Comparison of ENCODE assay signal across 11 mouse cellular contexts in genomic region chr9:65156604-65157003, GRCm38 (mm10). TPM values are rescaled to one million over a fixed set of nuclear protein-coding genes. Genes with fewer than 3 reads are reported as not detected.
DNase-seq lines count a peak whose midpoint lies in the region; ATAC-seq and TF ChIP-seq lines count a peak whose summit lies in the region.
"Had no signal": no experiment of that assay in that cellular context is flagged by ENCODE, and none has a peak within 500 bp of the region (broad histone marks: within the 10 kb centered on the region; RNA-seq: fewer than 3 reads in every experiment).

No protein-coding gene starts in this region.

- H3K79me2 ChIP-seq in CH12.LX (replicated peaks; ENCODE audit: control insufficient read depth, extremely low read depth, insufficient read depth, poor library complexity, severe bottlenecking) = no peaks in the 10 kb centered on the region

- dilution Hi-C loops in CH12.LX (cut with MboI; ENCODE audit: extremely low pct_ligation_motif_present, extremely low pct_unique_long_range_greater_than_20kb, low sequenced_read_pairs) = no loop called here

- TF ChIP-seq CTCF in CH12.LX (conservative IDR thresholded peaks at IDR 0.05 in 1 of 2, IDR thresholded peaks at IDR 0.05 in 1 of 2; ENCODE audit: low read depth in 2 of 2, low read length in 2 of 2) = no peak
- TF ChIP-seq CTCF in cerebellum, adult 2 months (IDR thresholded peaks at IDR 0.05; ENCODE audit: borderline replicate concordance, insufficient read depth, low read depth, low read length) = no peak

- peaks cover 13% of the 10 kb centered on the region; the same call in 1 of the 2 replicates for H3K27me3 ChIP-seq in heart, embryonic 10.5 days (ENCODE audit: insufficient read depth, poor library complexity, severe bottlenecking)
- peaks cover 79% of the 10 kb centered on the region for H3K27me3 ChIP-seq in CH12.LX (replicated peaks)
- no peaks in the 10 kb centered on the region for H3K27me3 ChIP-seq in forebrain, embryonic 11.5 days (ENCODE audit: control insufficient read depth, insufficient read depth, low read length)
- H3K27me3 ChIP-seq in limb, embryonic 12.5 days = peaks cover 34% of the 10 kb centered on the region
- H3K27me3 ChIP-seq in cerebellum, adult 2 months (ENCODE audit: control insufficient read depth, insufficient read depth, low read length) = no peaks in the 10 kb centered on the region; the same call in 1 of the 2 replicates

- H3K36me3 ChIP-seq in heart, embryonic 10.5 days = no peaks in the 10 kb centered on the region
- no peaks in the 10 kb centered on the region for H3K36me3 ChIP-seq in CH12.LX (replicated peaks in 1 of 2; ENCODE audit: control insufficient read depth in 1 of 2, insufficient read depth in 1 of 2, low read length in 1 of 2)
- H3K36me3 ChIP-seq in forebrain, embryonic 11.5 days (ENCODE audit: control insufficient read depth, insufficient read depth, low read length) = 0 out of 2 replicates have a peak, but pooled peaks cover 2% of the 10 kb centered on the region
- H3K36me3 ChIP-seq in limb, embryonic 12.5 days = no peaks in the 10 kb centered on the region

- H3K4me3 ChIP-seq in heart, embryonic 10.5 days = no peak overlapping the region; the same call in 1 of the 2 replicates
- H3K4me3 ChIP-seq in CH12.LX (replicated peaks in 1 of 3; ENCODE audit: low read depth in 2 of 3, low read length in 2 of 3, poor library complexity in 1 of 3) = no peak overlapping the region
- H3K4me3 ChIP-seq in forebrain, embryonic 11.5 days (ENCODE audit: low read depth, low read length) = no peak overlapping the region
- H3K4me3 ChIP-seq in limb, embryonic 12.5 days (replicated peaks) = no peak overlapping the region
- no peak overlapping the region for H3K4me3 ChIP-seq in cerebellum, adult 2 months (replicated peaks; ENCODE audit: insufficient read depth, low read depth, low read length)

- peak overlapping the region; percentile 81 for H3K27ac ChIP-seq in heart, embryonic 10.5 days
- no peak overlapping the region for H3K27ac ChIP-seq in CH12.LX (ENCODE audit: insufficient read depth, low read depth)
- peak overlapping the region; percentile 68 for H3K27ac ChIP-seq in forebrain, embryonic 11.5 days (ENCODE audit: low read depth, low read length)
- no peak overlapping the region for H3K27ac ChIP-seq in limb, embryonic 12.5 days
- no peak overlapping the region for H3K27ac ChIP-seq in cerebellum, adult 2 months (ENCODE audit: insufficient read depth, low read length)

- TF ChIP-seq POLR2A in CH12.LX (IDR thresholded peaks at IDR 0.05; ENCODE audit: low read depth, low read length) = no peak
- TF ChIP-seq POLR2A in cerebellum, adult 2 months (IDR thresholded peaks at IDR 0.05; ENCODE audit: borderline replicate concordance, insufficient read depth, low read length) = no peak

- no peaks in the 10 kb centered on the region for H3K9me3 ChIP-seq in heart, embryonic 10.5 days
- no peaks in the 10 kb centered on the region for H3K9me3 ChIP-seq in CH12.LX (replicated peaks; ENCODE audit: low read length)
- H3K9me3 ChIP-seq in forebrain, embryonic 11.5 days (ENCODE audit: control insufficient read depth, low read length) = no peaks in the 10 kb centered on the region
- no peaks in the 10 kb centered on the region for H3K9me3 ChIP-seq in limb, embryonic 12.5 days

- H3K4me1 ChIP-seq in heart, embryonic 10.5 days = peaks cover 79% of the 10 kb centered on the region
- H3K4me1 ChIP-seq in CH12.LX (ENCODE audit: control insufficient read depth in 1 of 2, insufficient read depth in 2 of 2) = peaks cover 0 to 16% of the 10 kb centered on the region in 2 experiments; a peak in 3 of 4 replicates
- H3K4me1 ChIP-seq in forebrain, embryonic 11.5 days (replicated peaks; ENCODE audit: control insufficient read depth, insufficient read depth, low read length) = peaks cover 70% of the 10 kb centered on the region
- H3K4me1 ChIP-seq in limb, embryonic 12.5 days (replicated peaks) = peaks cover 50% of the 10 kb centered on the region
- no peaks in the 10 kb centered on the region for H3K4me1 ChIP-seq in cerebellum, adult 2 months (ENCODE audit: control insufficient read depth, insufficient read depth, low read length)

- no peak for DNase-seq in heart, embryonic 10.5 days (ENCODE audit: low spot score)
- no peak for DNase-seq in heart, postnatal 36 days
- no peak for DNase-seq in CH12.LX (ENCODE audit: extremely low read depth)
- DNase-seq in forebrain, embryonic 11.5 days (ENCODE audit: low spot score) = no peak
- no peak for DNase-seq in cerebellum, adult 18-20 months
- DNase-seq in Muller cell, postnatal 12 days (ENCODE audit: inconsistent ontology term) = no peak
- DNase-seq in cerebellum, adult 2 months = no peak
- DNase-seq: gastrocnemius, postnatal 25 days; kidney, adult 8-10 months; lung, postnatal 10 days had no signal

- 3% methylated on average over 8 of the region's 8 CpGs for WGBS in heart, embryonic 10.5 days
- WGBS in forebrain, embryonic 11.5 days = 7% methylated on average over 8 of the region's 8 CpGs
- 10% methylated on average over 8 of the region's 8 CpGs for WGBS in limb, embryonic 12.5 days
- WGBS in cerebellum, adult 2 months = 18% methylated on average over 8 of the region's 8 CpGs

- H3K9ac ChIP-seq in CH12.LX (ENCODE audit: insufficient read depth, low read depth) = no peak overlapping the region
- peak overlapping the region; percentile 35 for H3K9ac ChIP-seq in forebrain, embryonic 11.5 days (ENCODE audit: low read length)
- H3K9ac ChIP-seq in limb, embryonic 12.5 days (replicated peaks) = no peak overlapping the region

- ATAC-seq in forebrain, embryonic 11.5 days (replicated peaks; ENCODE audit: low FRiP score) = no peak
- ATAC-seq in limb, embryonic 12.5 days (ENCODE audit: insufficient number of reproducible peaks, insufficient read depth, low FRiP score, low TSS enrichment, low read depth) = no peak

- no peak for TF ChIP-seq RAD21 in CH12.LX (IDR thresholded peaks at IDR 0.05; ENCODE audit: low read depth, low read length)

- TF ChIP-seq EP300 in CH12.LX (IDR thresholded peaks at IDR 0.05; ENCODE audit: low read length) = no peak

- in situ Hi-C loops in CH12.LX (cut with MboI; ENCODE audit: low pct_ligation_motif_present, low pct_unique_long_range_greater_than_20kb, low sequenced_read_pairs) = no loop called here

- intact Hi-C loops in heart, postnatal 36 days (cut with DNase I) = no loop called here

- H3K4me2 ChIP-seq in CH12.LX (ENCODE audit: insufficient read depth, low read depth, poor library complexity, severe bottlenecking) = no peak overlapping the region
- 0 out of 2 replicates have a peak overlapping the region, but pooled peaks have one; percentile 0 for H3K4me2 ChIP-seq in forebrain, embryonic 11.5 days (ENCODE audit: low read depth, low read length, severe bottlenecking)
- H3K4me2 ChIP-seq in limb, embryonic 12.5 days = peak overlapping the region; percentile 19; the same call in 1 of the 2 replicates

TF ChIP-seq in CH12.LX, 34 proteins besides CTCF, POLR2A, EP300 and RAD21:
- no peak for TF ChIP-seq NELFE (IDR thresholded peaks at IDR 0.05; ENCODE audit: low read depth, low read length)
- TF ChIP-seq CHD2 (IDR thresholded peaks at IDR 0.05; ENCODE audit: low read length) = peak; percentile 57; the same call in 1 of the 2 replicates
- TF ChIP-seq MEF2A (IDR thresholded peaks at IDR 0.05; ENCODE audit: borderline replicate concordance, low read depth, low read length) = no peak
- TF ChIP-seq TBP (conservative IDR thresholded peaks at IDR 0.05; ENCODE audit: low read depth, low read length) = no peak

RNA-seq across cellular contexts. Expression of gene Igdcc3, which starts 15.6 kb away (rescaled TPM):
- 26.8 and 65.0 TPM in 2 replicates for polyA plus RNA-seq in heart, embryonic 10.5 days (2016; fragmentation: Nextera tagmentation; extraction: Ambion mirVana)
- total RNA-seq in heart, postnatal 36 days (2021) = under 1 TPM in 1 of 2 experiments, not detected in 1; 0.08 TPM
- total RNA-seq in CH12.LX (2012; rRNA removed) (0.21 TPM in 1 of 2 replicates, not detected in the other), CH12.LX (2014; rRNA removed) (not detected in 2 replicates)
- polyA plus RNA-seq in CH12.LX (2012; ENCODE audit: insufficient read length, low read depth) = 0.20 and 0.26 TPM in 2 replicates
- 81.2 and 83.8 TPM in 2 replicates for polyA plus RNA-seq in forebrain, embryonic 11.5 days (2014; fragmentation: Nextera tagmentation; extraction: Ambion mirVana)
- 6.2 and 6.4 TPM in 2 replicates for polyA plus RNA-seq in limb, embryonic 12.5 days (2016; fragmentation: Nextera tagmentation; extraction: Ambion mirVana)
- 1.8 and 2.4 TPM in 2 replicates for polyA plus RNA-seq in cerebellum, adult 2 months (2012; rRNA removed)

RNA-seq across cellular contexts. Expression of gene Parp16, which starts 38.5 kb away (rescaled TPM):
- 4.8 and 5.8 TPM in 2 replicates for polyA plus RNA-seq in heart, embryonic 10.5 days (2016; fragmentation: Nextera tagmentation; extraction: Ambion mirVana)
- total RNA-seq in heart, postnatal 36 days (2021) = 1 to 10 TPM; 3.8 to 4.1 TPM
- total RNA-seq in CH12.LX (2012; rRNA removed) (1.3 and 1.7 TPM in 2 replicates), CH12.LX (2014; rRNA removed) (0.44 and 0.46 TPM in 2 replicates)
- polyA plus RNA-seq in CH12.LX (2012; ENCODE audit: insufficient read length, low read depth) = 0.81 and 0.94 TPM in 2 replicates
- 5.4 and 6.6 TPM in 2 replicates for polyA plus RNA-seq in forebrain, embryonic 11.5 days (2014; fragmentation: Nextera tagmentation; extraction: Ambion mirVana)
- polyA plus RNA-seq in limb, embryonic 12.5 days (2016; fragmentation: Nextera tagmentation; extraction: Ambion mirVana) = 8.2 and 8.7 TPM in 2 replicates
- polyA plus RNA-seq in cerebellum, adult 2 months (2012; rRNA removed) = 5.7 and 6.6 TPM in 2 replicates

RNA-seq across cellular contexts. Expression of gene Igdcc4, which starts 55.3 kb away (rescaled TPM):
- polyA plus RNA-seq in heart, embryonic 10.5 days (2016; fragmentation: Nextera tagmentation; extraction: Ambion mirVana) = 7.5 and 10.8 TPM in 2 replicates
- total RNA-seq in heart, postnatal 36 days (2021) = 10 to 100 TPM in 1 of 2 experiments, 1 to 10 TPM in 1; 9.8 to 10.7 TPM
- total RNA-seq in CH12.LX (2012; rRNA removed) = 0.04 and 0.13 TPM in 2 replicates
- not detected in 2 replicates for total RNA-seq in CH12.LX (2014; rRNA removed)
- 0.11 and 0.23 TPM in 2 replicates for polyA plus RNA-seq in CH12.LX (2012; ENCODE audit: insufficient read length, low read depth)
- 14.9 and 15.8 TPM in 2 replicates for polyA plus RNA-seq in forebrain, embryonic 11.5 days (2014; fragmentation: Nextera tagmentation; extraction: Ambion mirVana)
- 15.7 and 18.2 TPM in 2 replicates for polyA plus RNA-seq in limb, embryonic 12.5 days (2016; fragmentation: Nextera tagmentation; extraction: Ambion mirVana)
- polyA plus RNA-seq in cerebellum, adult 2 months (2012; rRNA removed) = 28.9 and 29.0 TPM in 2 replicates

Comparison
In these comparisons a context has a peak if more than half of its experiments do, and no peak if none do; other contexts are left out.
1. H3K27ac ChIP-seq: peak in heart, embryonic 10.5 days (single experiment) and forebrain, embryonic 11.5 days (single experiment); none in CH12.LX (single experiment), limb, embryonic 12.5 days (single experiment) and cerebellum, adult 2 months (single experiment).